In genomic region chr1:40084386-40084785, GRCm38 (mm10) we compare ENCODE assay signal across 12 mouse cellular contexts. TPM values are rescaled to one million over a fixed set of nuclear protein-coding genes. Genes with fewer than 3 reads are reported as not detected.
DNase-seq lines count a peak whose midpoint lies in the region; ATAC-seq and TF ChIP-seq lines count a peak whose summit lies in the region.
"Had no signal": no experiment of that assay in that cellular context is flagged by ENCODE, and none has a peak within 500 bp of the region (broad histone marks: within the 10 kb centered on the region; RNA-seq: fewer than 3 reads in every experiment).

No protein-coding gene starts in this region.

- no peak for TF ChIP-seq POLR2A in bone marrow, adult 2 months (IDR thresholded peaks at IDR 0.05; ENCODE audit: borderline replicate concordance, control insufficient read depth, low read depth, low read length)

- peaks cover 2% of the 10 kb centered on the region; the same call in 1 of the 2 replicates for H3K4me1 ChIP-seq in bone marrow, adult 2 months (ENCODE audit: control insufficient read depth, insufficient read depth, low read length)

- peak overlapping the region; percentile 55 for H3K4me3 ChIP-seq in bone marrow, adult 2 months (replicated peaks; ENCODE audit: control insufficient read depth, low read depth, low read length)
- H3K4me3 ChIP-seq: liver, embryonic 13.5 days had no signal

- 12% methylated on average over 3 of the region's 3 CpGs for WGBS in bone marrow, adult 2 months

- peak overlapping the region; percentile 82 for H3K27ac ChIP-seq in bone marrow, adult 2 months (ENCODE audit: control insufficient read depth, insufficient read depth, low read depth, low read length, poor library complexity)
- H3K27ac ChIP-seq: liver, embryonic 13.5 days had no signal

- ATAC-seq in monocyte, adult 5-6 weeks (replicated peaks; ENCODE audit: insufficient number of reproducible peaks, low FRiP score, low TSS enrichment, poor library complexity, severe bottlenecking), result peak; percentile 57

- TF ChIP-seq CTCF in bone marrow, adult 2 months (IDR thresholded peaks at IDR 0.05; ENCODE audit: control insufficient read depth, insufficient read depth, low read length), result no peak

- peak; percentile 10 for DNase-seq in layer of hippocampus, adult 9-11 months
- no peak for DNase-seq in layer of hippocampus, postnatal 14 days (ENCODE audit: low spot score in 2 of 2)
- peak; percentile 51 for DNase-seq in CD4-positive, CD25-positive, alpha-beta regulatory T cell, adult 2 months (ENCODE audit: low read depth, low spot score)
- DNase-seq in spleen, postnatal 10 days (ENCODE audit: low spot score in 2 of 2), result no peak
- no peak for DNase-seq in layer of hippocampus, adult 8-10 months (ENCODE audit: low spot score in 2 of 2)
- DNase-seq: adrenal gland, postnatal 10 days; cerebellum, postnatal 10 days; heart, adult 18-20 months; liver, embryonic 13.5 days; retina, postnatal 1 day had no signal

RNA-seq across cellular contexts. Expression of gene Il1r2, which starts 10.5 kb away (rescaled TPM):
- under 1 TPM in 1 of 2 experiments, not detected in 1; 0.38 TPM for total RNA-seq in layer of hippocampus, postnatal 14 days (2021)
- polyA plus RNA-seq in bone marrow, adult 2 months (2011; ENCODE audit: insufficient read depth, insufficient read length, low replicate concordance, missing spikeins), result 10.6 and 36.8 TPM in 2 replicates
- 1.9 to 14.1 TPM (median 8.8 TPM) in 3 replicates for total RNA-seq in monocyte, adult 5-6 weeks (2017)
- under 1 TPM in 1 of 4 experiments, not detected in 3; 0.31 TPM for total RNA-seq in layer of hippocampus, adult 8-10 months (2022)
- total RNA-seq: heart, adult 18-20 months had no signal

Comparison
In these comparisons a context has a peak if more than half of its experiments do, and no peak if none do; other contexts are left out.
1. DNase-seq: peak in layer of hippocampus, adult 9-11 months (single experiment) and CD4-positive, CD25-positive, alpha-beta regulatory T cell, adult 2 months (single experiment); none in layer of hippocampus, postnatal 14 days (0 of 2), spleen, postnatal 10 days (0 of 2) and layer of hippocampus, adult 8-10 months (0 of 2).